Mouse (Mus musculus) limb, embryonic 11.5 days (tissue): Measurements from ENCODE around the gene Parp3. TPM values are rescaled to one million over a fixed set of nuclear protein-coding genes. Genes with fewer than 3 reads are reported as not detected.
A peak's percentile ranks its signal among the peaks of the same experiment; 100 is the strongest.

Experiments used
- ATAC-seq: fragments of 200-750 bp; cut with Nextera tagmentation; 2 replicates; pipeline ENCODE4 v1.8.0; 2017; ENCODE audit warnings: low read depth; ENCODE audit not compliant: insufficient number of reproducible peaks, low FRiP score, low TSS enrichment
- DNase-seq: peaks from one replicate; pipeline ENCODE4 v3.0.0-alpha.2; 2015; ENCODE audit warnings: low spot score
- H3K27ac ChIP-seq: fragments of 300-500 bp; sonication (generic); replicated peaks from 2 replicates; pipeline ENCODE4 v1.5.1; 2014; ENCODE audit warnings: low read depth, mild to moderate bottlenecking, low read length
- H3K27me3 ChIP-seq: fragments of 300-500 bp; sonication (generic); 2 replicates; pipeline ENCODE4 v1.6.1; 2014; ENCODE audit warnings: mild to moderate bottlenecking, low read length, mixed read lengths; ENCODE audit not compliant: control insufficient read depth, insufficient read depth
- H3K36me3 ChIP-seq: fragments of 300-500 bp; sonication (generic); 2 replicates; pipeline ENCODE4 v1.6.1; 2014; ENCODE audit warnings: mild to moderate bottlenecking, low read length, moderate library complexity, mixed read lengths; ENCODE audit not compliant: control insufficient read depth, insufficient read depth
- H3K4me1 ChIP-seq: fragments of 300-500 bp; sonication (generic); 2 replicates; pipeline ENCODE4 v1.6.1; 2014; ENCODE audit warnings: low read length, mixed read lengths; ENCODE audit not compliant: control insufficient read depth, insufficient read depth
- H3K4me2 ChIP-seq: fragments of 300-500 bp; sonication (generic); 2 replicates; pipeline ENCODE4 v1.6.1; 2014; ENCODE audit warnings: low read depth, mild to moderate bottlenecking, moderate library complexity; ENCODE audit not compliant: severe bottlenecking
- H3K4me3 ChIP-seq: fragments of 300-500 bp; sonication (generic); 2 replicates; pipeline ENCODE4 v1.5.1; 2014; ENCODE audit warnings: low read depth, low read length
- H3K9ac ChIP-seq: fragments of 300-500 bp; sonication (generic); 2 replicates; pipeline ENCODE4 v1.6.1; 2014; ENCODE audit warnings: mild to moderate bottlenecking, low read length
- H3K9me3 ChIP-seq: fragments of 300-500 bp; sonication (generic); 2 replicates; pipeline ENCODE4 v1.6.1; 2016; ENCODE audit warnings: low read length; ENCODE audit not compliant: control insufficient read depth
- WGBS: fragments of 180-500 bp; shearing (Covaris S2); extraction: QIAGEN DNeasy Blood & Tissue Kit; methylation state at CpG from one replicate; pipeline ENCODE4 v1.1.7; 2014; 5-methylcytosine and 5-hydroxymethylcytosine counted together
- polyA plus RNA-seq: library from polyadenylated mRNA; unstranded; fragments of >200 nt; fragmentation: Nextera tagmentation; extraction: Ambion mirVana; gene quantifications from 2 replicates; pipeline ENCODE4 v1.2.1, GENCODE M21; 2014

The Parp3 gene
- polyA plus RNA-seq, 1 experiment from 2014 or later = 2.0 TPM

DNA sequence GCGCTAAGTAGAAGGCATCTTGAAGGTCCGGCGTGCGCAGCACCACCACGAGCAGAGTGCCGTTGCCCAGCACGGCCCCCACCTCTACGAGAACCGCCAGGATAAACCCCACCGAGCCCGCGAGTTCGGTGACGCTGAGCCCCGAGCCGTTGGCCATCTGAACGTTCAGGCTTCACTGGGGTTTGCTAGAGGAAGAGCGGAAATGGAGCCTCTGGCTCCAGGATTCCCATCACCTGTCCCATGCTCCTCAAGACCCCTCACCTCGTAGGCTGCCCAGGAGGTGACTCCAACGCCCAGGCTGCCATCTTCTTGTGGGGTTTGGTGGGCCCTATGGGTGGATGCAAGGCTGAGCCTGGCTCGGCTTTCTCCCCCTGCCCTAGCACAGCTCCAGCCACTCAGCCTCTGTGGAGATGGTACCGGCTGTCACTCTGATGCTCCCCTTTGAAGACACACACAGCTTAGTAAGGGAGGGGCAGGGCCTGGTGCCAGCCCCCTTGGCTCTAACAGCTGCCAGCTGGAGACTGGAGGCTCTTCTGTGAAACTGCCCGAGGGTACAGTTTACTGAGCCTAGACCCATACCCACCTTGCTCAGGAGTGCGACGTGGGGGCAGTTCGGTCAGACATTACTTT is 11.1 kb downstream of the Parp3 start, which contains the start of gene Gpr62:
TSS of gene Gpr62 (minus strand) at position 368 of the 630 bp plus-strand sequence.
- 29% methylated on average over 26 of the region's 26 CpGs for WGBS
- Histone ChIP-seq H3K27ac (peak within 1 kb of the TSS; percentile 51; the same call in 1 of the 2 replicates), H3K4me2 (peak within 1 kb of the TSS; percentile 98), H3K9ac (peak within 1 kb of the TSS; percentile 83), H3K9me3 (no peaks in the 10 kb centered on the region), H3K4me3 (peak within 1 kb of the TSS; percentile 49), H3K4me1 (peaks cover 11% of the 10 kb centered on the region; the same call in 1 of the 2 replicates), H3K36me3 (peaks cover 8% of the 10 kb centered on the region), H3K27me3 (no peaks in the 10 kb centered on the region)
- 0 out of 2 replicates have a peak, but pooled peaks have one; percentile 5 for ATAC-seq
- DNase-seq = no peak

DNA sequence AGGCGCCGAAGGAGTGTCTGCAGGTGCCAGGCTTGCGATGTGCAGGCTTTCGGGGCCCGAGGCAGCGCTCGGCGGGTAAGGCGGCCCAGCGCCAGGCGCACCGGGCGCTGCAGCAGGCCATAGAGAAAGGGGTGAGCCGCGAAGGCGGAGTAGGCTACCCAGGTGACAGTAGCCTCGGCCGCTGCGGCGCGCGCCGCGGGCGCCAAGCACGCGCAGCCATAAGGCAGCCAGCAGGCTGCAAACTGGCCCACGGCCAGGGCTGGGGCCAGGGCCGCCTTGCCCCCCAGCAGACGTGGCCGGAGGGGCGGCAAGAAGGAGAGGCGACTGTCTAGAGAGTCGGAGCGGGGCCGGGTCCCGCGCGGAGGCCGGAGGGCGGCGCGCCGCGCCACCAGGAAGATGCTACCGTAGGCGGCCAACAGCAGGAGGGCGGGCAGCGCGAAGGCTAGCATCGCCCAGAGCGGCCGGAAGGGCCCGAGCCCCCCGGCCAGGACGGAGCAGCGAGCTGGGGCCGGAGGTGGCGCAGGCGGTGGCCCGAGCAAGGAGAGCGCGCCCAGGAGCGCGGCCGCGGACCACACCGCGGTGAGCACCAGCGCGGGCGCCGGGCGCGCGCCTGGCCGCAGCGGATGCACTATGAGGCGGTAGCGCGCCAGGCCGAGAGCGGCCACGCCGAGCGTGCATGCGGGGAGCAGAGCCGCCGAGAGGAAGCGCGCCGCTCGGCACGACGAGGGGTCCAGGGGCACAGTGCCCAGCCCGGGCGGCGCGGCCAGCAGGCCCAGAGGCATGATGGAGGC is 11.8 kb downstream of the Parp3 start:
- Histone ChIP-seq H3K4me2 (peak overlapping the region; percentile 98), H3K9ac (peak overlapping the region; percentile 83), H3K27ac (peak overlapping the region; percentile 51; the same call in 1 of the 2 replicates), H3K4me3 (peak overlapping the region; percentile 49), H3K36me3 (peaks cover 10% of the 10 kb centered on the region), H3K4me1 (peaks cover 13% of the 10 kb centered on the region), H3K27me3 (no peaks in the 10 kb centered on the region), H3K9me3 (no peaks in the 10 kb centered on the region)
- peak; percentile 63 for ATAC-seq
- WGBS = 1% methylated on average over 90 of the region's 99 CpGs
- DNase-seq = peak; percentile 77

GRCm38 (mm10) chr9:106463122-106464063 is 13.4 kb downstream of the Parp3 start:
- Histone ChIP-seq H3K4me1 (peaks cover 14% of the 10 kb centered on the region), H3K9ac (peak overlapping the region; percentile 9; the same call in 1 of the 2 replicates), H3K27me3 (no peaks in the 10 kb centered on the region), H3K36me3 (peaks cover 10% of the 10 kb centered on the region), H3K9me3 (no peaks in the 10 kb centered on the region), H3K27ac (no peak overlapping the region), H3K4me2 (no peak overlapping the region), H3K4me3 (no peak overlapping the region)
- DNase-seq (no peak), ATAC-seq (no peak)
- 82% methylated on average over 21 of the region's 21 CpGs for WGBS

DNA sequence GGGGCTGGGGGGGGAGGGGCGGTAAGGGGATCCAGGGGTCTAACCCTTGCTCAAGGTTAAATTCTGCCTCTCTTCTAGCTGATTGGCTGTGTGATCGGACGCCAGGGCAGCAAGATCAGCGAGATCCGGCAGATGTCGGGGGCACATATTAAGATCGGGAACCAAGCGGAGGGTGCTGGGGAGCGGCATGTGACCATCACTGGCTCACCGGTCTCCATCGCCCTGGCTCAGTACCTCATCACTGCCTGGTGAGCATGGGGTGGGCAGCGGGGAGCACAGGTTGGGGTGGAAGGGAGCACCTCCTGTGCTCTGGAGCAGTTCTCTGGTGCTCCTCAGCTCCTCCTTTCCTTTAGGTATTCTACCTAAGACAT is 14.3 kb downstream of the Parp3 start:
- Histone ChIP-seq H3K27me3 (no peaks in the 10 kb centered on the region), H3K36me3 (peaks cover 10% of the 10 kb centered on the region), H3K4me1 (peaks cover 21% of the 10 kb centered on the region), H3K4me3 (no peak overlapping the region), H3K9me3 (no peaks in the 10 kb centered on the region), H3K27ac (no peak overlapping the region), H3K4me2 (no peak overlapping the region), H3K9ac (no peak overlapping the region)
- no peak for DNase-seq
- WGBS = 87% methylated on average over 12 of the region's 12 CpGs
- no peak for ATAC-seq

GRCm38 (mm10) chr9:106461641-106462429 is 14.9 kb downstream of the Parp3 start:
- ATAC-seq (no peak), DNase-seq (no peak)
- no peaks in the 10 kb centered on the region for H3K9me3 ChIP-seq
- no peak overlapping the region for H3K4me3 ChIP-seq
- peaks cover 27% of the 10 kb centered on the region for H3K4me1 ChIP-seq
- no peak overlapping the region for H3K9ac ChIP-seq
- H3K36me3 ChIP-seq = peaks cover 10% of the 10 kb centered on the region
- H3K27me3 ChIP-seq = no peaks in the 10 kb centered on the region
- no peak overlapping the region for H3K4me2 ChIP-seq
- H3K27ac ChIP-seq = no peak overlapping the region
- WGBS = 83% methylated on average over 16 of the region's 16 CpGs

- WGBS = 95% methylated on average over 9 of the region's 9 CpGs
- no peak overlapping the region for H3K9ac ChIP-seq
- no peaks in the 10 kb centered on the region for H3K9me3 ChIP-seq
- H3K4me2 ChIP-seq = no peak overlapping the region
- no peak overlapping the region for H3K4me3 ChIP-seq
- peaks cover 10% of the 10 kb centered on the region for H3K36me3 ChIP-seq
- H3K27ac ChIP-seq = no peak overlapping the region
- no peaks in the 10 kb centered on the region for H3K27me3 ChIP-seq
- no peak for ATAC-seq
- H3K4me1 ChIP-seq = peaks cover 35% of the 10 kb centered on the region
- no peak for DNase-seq
Observed at GRCm38 (mm10) chr9:106461026-106461415, 15.7 kb downstream of the Parp3 start.

- 74% methylated on average over 18 of the region's 18 CpGs for WGBS
- H3K4me1 ChIP-seq = peaks cover 37% of the 10 kb centered on the region
Observed at GRCm38 (mm10) chr9:106460401-106461025, 16.2 kb downstream of the Parp3 start.

More at GRCm38 (mm10) chr9:106460401-106461025, 16.2 kb downstream of the Parp3 start:
- Histone ChIP-seq H3K36me3 (peaks cover 10% of the 10 kb centered on the region), H3K9ac (no peak overlapping the region), H3K9me3 (no peaks in the 10 kb centered on the region), H3K4me3 (no peak overlapping the region), H3K27ac (no peak overlapping the region), H3K4me2 (no peak overlapping the region), H3K27me3 (no peaks in the 10 kb centered on the region)
- no peak for ATAC-seq
- DNase-seq = no peak
